Mouse (Mus musculus) embryonic fibroblast, embryonic 13.5 days (primary cell): Measurements from ENCODE around the gene Ube4b. TPM values are rescaled to one million over a fixed set of nuclear protein-coding genes. Genes with fewer than 3 reads are reported as not detected.
A peak's percentile ranks its signal among the peaks of the same experiment; 100 is the strongest.
"Not testable (repeated sequence)": the region's sequence is repeated elsewhere in the genome, so short reads cannot be mapped to it uniquely, and the experiment has no call there.

Source experiments
- H3K27ac ChIP-seq: 2 replicates; pipeline ENCODE4 v1.5.1; 2012; ENCODE audit warnings: low read length, control low read depth, inconsistent platforms; ENCODE audit not compliant: insufficient read depth
- H3K4me1 ChIP-seq: 2 replicates; pipeline ENCODE4 v1.6.1; 2011; ENCODE audit warnings: low read length; ENCODE audit not compliant: control insufficient read depth, insufficient read depth
- H3K4me3 ChIP-seq: 2 replicates; pipeline ENCODE4 v1.5.1; 2011; ENCODE audit warnings: mild to moderate bottlenecking, control low read depth, low read length; ENCODE audit not compliant: insufficient read depth
- CTCF ChIP-seq: IDR thresholded peaks from 2 replicates; pipeline ENCODE4 v1.5.1; 2011; ENCODE audit warnings: mild to moderate bottlenecking, control low read depth, low read length, moderate library complexity, borderline replicate concordance; ENCODE audit not compliant: insufficient read depth
- POLR2A ChIP-seq: IDR thresholded peaks from 2 replicates; pipeline ENCODE4 v1.6.1; 2011; ENCODE audit warnings: low read depth, mild to moderate bottlenecking, control low read depth, low read length, moderate library complexity
- polyA plus RNA-seq: library from polyadenylated mRNA; stranded (reverse); fragments of >200 nt; gene quantifications from 2 replicates; pipeline ENCODE4 v1.2.4, GENCODE M21; 2011; ENCODE audit warnings: low read depth; ENCODE audit not compliant: missing spikeins, insufficient read length

Gene Ube4b
- polyA plus RNA-seq: 86.6 and 87.7 TPM in 2 replicates

DNA sequence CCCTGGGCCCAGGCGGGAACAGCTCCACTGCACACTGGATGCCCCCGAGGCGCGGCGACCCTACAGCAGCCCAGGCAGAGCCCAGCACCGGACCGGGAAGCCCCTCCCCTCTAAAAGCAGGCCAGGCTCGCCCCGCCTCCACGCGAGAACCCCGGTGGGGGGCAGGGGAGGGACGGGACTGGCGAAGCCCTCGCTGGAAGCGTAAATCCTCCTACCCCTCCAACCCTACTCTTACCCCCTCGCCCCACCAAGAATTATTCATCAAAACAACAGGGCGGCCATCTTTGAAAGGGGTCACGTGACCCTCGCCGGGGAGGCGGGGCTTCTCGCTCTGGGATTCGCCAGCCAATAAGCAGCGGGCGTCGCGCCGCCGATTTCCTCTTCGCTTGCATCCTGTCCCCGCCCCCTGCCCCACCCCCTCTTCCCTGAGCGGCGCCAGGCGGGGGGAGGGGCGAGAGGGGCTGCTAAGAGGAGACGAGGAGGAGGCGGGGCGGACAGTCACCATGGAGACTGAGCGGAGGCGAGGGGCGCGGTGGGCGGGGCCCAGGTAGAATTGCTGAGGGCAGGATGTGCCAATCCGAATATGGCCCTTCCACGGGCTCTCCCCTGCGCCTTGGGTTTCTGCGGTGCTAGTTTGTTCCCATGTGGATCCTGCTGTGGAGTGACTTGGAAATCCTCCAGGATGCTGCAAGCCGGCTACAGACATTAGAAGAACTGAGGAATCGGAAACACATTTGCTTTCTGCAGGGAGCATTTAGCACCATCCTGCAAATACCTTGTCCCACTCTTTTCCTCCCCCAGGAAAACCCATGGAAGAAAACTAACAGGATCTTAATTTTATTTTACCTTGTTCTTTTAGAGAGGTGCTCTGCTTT lies at the start of gene Ube4b:
Gene Ube4b (minus strand): TSS at position 425 of the 875 bp plus-strand sequence.
- Histone ChIP-seq H3K4me3 (peak within 1 kb of the TSS; percentile 99), H3K27ac (peak within 1 kb of the TSS; percentile 94), H3K4me1 (peaks cover 10% of the 10 kb centered on the region)
- TF ChIP-seq POLR2A: peak; percentile 63
- TF ChIP-seq CTCF: no peak

DNA sequence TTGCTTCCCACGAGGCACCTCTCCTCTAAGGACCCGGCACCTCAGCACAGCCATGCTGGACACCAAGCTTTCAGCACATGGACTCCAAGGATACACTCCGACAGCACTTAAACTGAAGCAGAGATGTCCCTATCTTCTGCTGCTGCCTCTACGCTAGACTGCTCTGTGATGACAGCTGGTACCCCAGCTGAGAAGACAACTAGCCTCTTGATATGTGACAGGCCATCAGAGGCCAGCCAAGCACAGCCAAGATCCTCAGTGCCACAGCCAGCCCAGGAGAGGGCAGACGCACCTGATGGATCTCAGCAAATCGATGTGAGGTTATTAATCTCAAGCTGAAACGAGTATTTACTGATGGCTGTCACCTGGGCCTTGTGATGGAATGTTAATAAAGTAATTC lies 48.5 kb upstream of the Ube4b start:
- TF ChIP-seq CTCF (no peak), POLR2A (no peak)

GRCm38 (mm10) chr4:149469557-149469956 lies 43.0 kb upstream of the Ube4b start:
- no peak overlapping the region for H3K4me3 ChIP-seq
- TF ChIP-seq POLR2A (no peak), CTCF (no peak)
- no peak overlapping the region for H3K27ac ChIP-seq
- H3K4me1 ChIP-seq: no peaks in the 10 kb centered on the region

More for the DNA sequence above, 48.5 kb upstream of the Ube4b start:
- H3K4me3 ChIP-seq: no peak overlapping the region
- H3K27ac ChIP-seq: no peak overlapping the region
- H3K4me1 ChIP-seq: no peaks in the 10 kb centered on the region

- Histone ChIP-seq H3K27ac (no peak overlapping the region), H3K4me1 (no peaks in the 10 kb centered on the region), H3K4me3 (no peak overlapping the region)
- TF ChIP-seq POLR2A: no peak
- TF ChIP-seq CTCF: no peak
Observed at GRCm38 (mm10) chr4:149463435-149463950, 36.9 kb upstream of the Ube4b start.

DNA sequence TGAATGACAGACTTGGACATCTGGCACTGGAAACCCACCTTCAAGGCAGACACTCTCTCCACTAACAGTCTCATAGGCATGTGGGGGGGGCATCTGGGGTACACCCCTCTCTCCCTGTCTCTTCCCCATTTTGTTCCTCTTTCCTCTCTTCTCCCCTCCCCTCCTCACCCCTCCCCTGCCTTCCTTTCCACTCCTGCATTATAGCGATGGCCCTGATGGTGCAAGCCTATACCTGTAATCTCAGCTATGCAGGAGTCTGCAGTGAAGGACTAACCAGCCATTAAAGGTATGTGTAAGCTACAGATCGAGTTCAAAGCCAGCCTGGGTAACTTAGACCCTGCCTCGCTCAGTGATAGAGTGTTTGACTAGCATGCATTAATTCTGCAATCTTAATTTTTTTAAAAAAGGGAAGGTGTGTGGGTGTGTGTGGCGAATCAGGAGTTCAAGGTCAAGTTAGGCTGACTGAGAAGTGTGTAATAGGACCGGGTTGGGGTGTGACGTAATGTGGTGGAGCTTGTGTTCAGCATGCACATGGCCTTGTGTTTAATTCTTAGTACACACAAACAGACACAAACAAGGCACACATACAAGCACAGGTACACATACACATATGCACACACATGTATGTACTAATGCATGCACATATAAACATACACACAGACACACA lies 35.9 kb upstream of the Ube4b start:
- Histone ChIP-seq H3K4me3 (no peak overlapping the region), H3K27ac (no peak overlapping the region), H3K4me1 (no peaks in the 10 kb centered on the region)
- TF ChIP-seq CTCF: no peak

GRCm38 (mm10) chr4:149461579-149462304 lies 35.2 kb upstream of the Ube4b start:
- TF ChIP-seq CTCF (no peak), POLR2A (no peak)
- Histone ChIP-seq H3K27ac (no peak overlapping the region), H3K4me3 (no peak overlapping the region), H3K4me1 (no peaks in the 10 kb centered on the region)

GRCm38 (mm10) chr4:149460475-149460874 lies 33.9 kb upstream of the Ube4b start:
- H3K27ac ChIP-seq, H3K4me3 ChIP-seq, H3K4me1 ChIP-seq: not testable (repeated sequence)

GRCm38 (mm10) chr4:149459425-149459824 lies 32.9 kb upstream of the Ube4b start:
- Histone ChIP-seq H3K4me3 (no peak overlapping the region), H3K27ac (no peak overlapping the region), H3K4me1 (no peaks in the 10 kb centered on the region)
- TF ChIP-seq CTCF (no peak), POLR2A (no peak)

DNA sequence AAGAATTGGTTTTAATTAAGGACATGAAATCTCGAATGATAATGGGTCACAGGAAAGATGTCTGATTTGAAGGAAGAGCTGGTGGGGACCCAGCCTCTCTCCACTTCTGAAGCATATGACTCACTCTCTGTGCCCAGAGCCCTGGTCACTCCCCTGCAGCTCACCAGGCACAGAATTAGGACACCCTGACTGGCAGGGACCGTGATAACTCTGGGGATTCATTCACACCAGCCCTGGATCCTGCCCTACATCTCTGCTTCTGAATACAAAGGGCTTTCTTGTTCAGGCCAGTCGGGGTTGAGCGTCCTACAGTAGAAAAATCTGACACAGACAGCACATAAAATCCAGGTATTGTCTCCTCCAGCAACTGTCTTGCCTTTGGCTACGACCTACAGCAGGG lies 32.0 kb upstream of the Ube4b start:
- TF ChIP-seq POLR2A (no peak), CTCF (no peak)
- Histone ChIP-seq H3K27ac (no peak overlapping the region), H3K4me1 (no peaks in the 10 kb centered on the region), H3K4me3 (no peak overlapping the region)

DNA sequence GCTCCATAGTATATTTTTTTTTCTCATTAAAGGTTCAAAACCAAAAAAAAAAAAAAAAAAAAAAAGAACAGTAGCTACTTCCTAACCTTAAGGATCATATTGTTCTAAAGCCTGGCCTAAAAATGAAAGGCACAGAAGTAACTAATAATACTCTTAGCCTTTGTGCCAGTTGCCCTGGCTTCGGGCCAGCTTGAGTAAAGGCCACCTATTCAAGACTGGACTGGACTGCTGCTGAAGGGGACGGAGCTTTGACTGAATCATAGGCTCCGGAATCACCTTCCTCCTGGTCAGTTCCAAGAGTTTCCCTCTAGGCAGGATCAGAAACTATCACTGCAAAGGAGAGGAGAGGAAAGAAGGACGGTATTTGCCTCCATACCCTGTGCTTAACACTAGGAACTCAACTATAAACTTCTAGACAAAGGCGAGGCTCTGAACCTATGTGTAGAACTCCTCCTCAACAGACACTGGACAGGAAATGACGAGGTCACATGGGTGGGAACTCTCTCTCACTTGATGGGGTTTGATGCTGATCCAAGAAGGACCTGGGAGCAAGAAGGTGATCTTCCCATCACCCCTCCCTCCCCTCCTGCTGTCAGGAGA lies 31.4 kb upstream of the Ube4b start:
- Histone ChIP-seq H3K4me3 (no peak overlapping the region), H3K27ac (no peak overlapping the region), H3K4me1 (no peaks in the 10 kb centered on the region)
- TF ChIP-seq CTCF (no peak), POLR2A (no peak)

GRCm38 (mm10) chr4:149457163-149457562 lies 30.6 kb upstream of the Ube4b start:
- not testable (repeated sequence) for H3K27ac ChIP-seq, H3K4me1 ChIP-seq, H3K4me3 ChIP-seq
